Mouse (Mus musculus) gastrocnemius, postnatal 4 days (tissue): Measurements from ENCODE around the gene Speer4f2. TPM values are rescaled to one million over a fixed set of nuclear protein-coding genes. Genes with fewer than 3 reads are reported as not detected.
"Not testable (repeated sequence)": the region's sequence is repeated elsewhere in the genome, so short reads cannot be mapped to it uniquely, and the experiment has no call there.

Source experiments
- DNase-seq, 2 experiments: peaks; one replicate each; pipeline ENCODE4 v3.0.0; 2021 to 2022; ENCODE audit warnings: low spot score in 2 of 2, mixed read lengths in 2 of 2
- long read RNA-seq, 2 experiments: library from polyadenylated mRNA; stranded (forward); transcript quantifications; one replicate each; pipeline ENCODE4 v2.0.0; 2021
- total RNA-seq, 2 experiments: library from RNA; stranded (reverse); gene quantifications; 2 replicates each; pipeline ENCODE4 v1.2.3; 2021

Gene Speer4f2
- not detected for total RNA-seq
- long read RNA-seq, experiment 1: 0 reads
- long read RNA-seq, experiment 2: 0 reads

DNA sequence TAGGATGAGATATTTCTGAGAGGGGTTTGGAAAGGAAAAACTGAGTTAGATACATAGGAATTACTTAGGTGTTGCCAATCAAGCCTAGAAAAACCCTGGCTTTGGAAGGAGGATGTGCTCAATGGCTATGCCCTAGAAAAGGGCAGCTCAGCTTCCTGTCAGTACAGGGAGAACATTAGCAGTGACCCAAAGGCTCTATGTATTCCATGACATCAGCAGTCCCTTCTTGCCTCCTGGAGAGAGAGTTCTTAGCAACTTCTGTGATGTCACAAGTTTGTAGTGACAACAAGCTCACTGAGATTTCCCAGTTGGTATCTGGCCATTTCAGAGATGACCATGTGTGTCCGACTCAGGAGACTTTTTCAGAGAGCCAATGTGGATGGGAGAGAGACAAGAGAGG lies at the start of gene Speer4f2:
Speer4f2 (plus strand) TSS at position 301 of the 400 bp plus-strand sequence.
- not testable (repeated sequence) for DNase-seq

- no peak for DNase-seq
Observed at GRCm38 (mm10) chr5:17328946-17329566, 43.9 kb upstream of the Speer4f2 start.

GRCm38 (mm10) chr5:17334836-17335235 lies 38.1 kb upstream of the Speer4f2 start:
- DNase-seq: no peak

DNA sequence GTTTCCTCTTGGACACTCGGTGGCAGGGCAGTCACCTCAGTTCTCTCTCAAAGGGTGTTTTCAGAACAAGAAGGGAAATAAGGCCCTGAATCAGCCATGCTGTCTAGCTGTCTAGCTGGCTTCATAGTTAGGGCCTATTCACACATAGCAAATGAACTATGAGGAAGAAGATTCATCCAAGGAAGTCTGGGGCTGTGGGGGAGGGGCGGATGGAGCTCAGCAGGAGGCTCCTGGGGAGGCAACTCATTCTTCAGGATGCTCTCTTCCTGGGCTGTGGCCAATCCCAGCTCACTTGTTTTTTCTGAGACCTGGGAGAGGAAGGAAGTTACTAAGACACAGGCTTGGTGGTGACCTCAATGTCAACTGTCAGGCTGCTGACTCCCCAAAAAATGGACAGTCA lies 27.2 kb upstream of the Speer4f2 start:
- DNase-seq: not testable (repeated sequence)

DNA sequence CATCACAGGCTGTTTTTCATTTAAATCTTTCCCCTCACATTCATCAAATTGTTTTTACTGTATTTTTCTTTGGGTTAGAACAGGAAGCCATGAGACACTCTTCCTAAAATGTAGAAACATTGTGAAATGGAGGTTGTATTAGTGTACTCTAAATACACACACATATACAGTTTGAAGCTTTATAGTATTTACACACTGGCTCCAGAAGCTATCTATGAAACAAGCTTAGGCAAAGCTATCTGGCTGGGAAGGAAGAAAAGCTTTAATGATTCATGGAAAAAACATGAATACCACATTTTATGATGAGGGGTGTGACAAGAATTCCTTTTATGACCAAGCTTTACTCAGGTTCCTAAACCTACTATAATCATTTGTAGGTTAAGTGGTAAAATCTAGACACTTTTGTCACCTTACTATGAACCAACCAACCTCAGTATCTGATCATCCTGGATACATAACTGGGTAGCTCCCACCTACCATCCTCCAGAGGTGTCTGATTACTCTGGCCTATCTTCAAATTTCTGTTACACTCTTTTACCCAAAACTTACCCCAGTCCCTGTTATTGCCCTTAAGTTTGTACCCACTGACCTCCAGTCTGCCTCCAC lies 13.5 kb upstream of the Speer4f2 start:
- DNase-seq: no peak

GRCm38 (mm10) chr5:17389926-17390325 lies 16.9 kb downstream of the Speer4f2 start:
- no peak for DNase-seq

GRCm38 (mm10) chr5:17391207-17391606 lies 18.2 kb downstream of the Speer4f2 start:
- no peak for DNase-seq

GRCm38 (mm10) chr5:17400571-17400970 lies 27.6 kb downstream of the Speer4f2 start:
- no peak for DNase-seq

DNA sequence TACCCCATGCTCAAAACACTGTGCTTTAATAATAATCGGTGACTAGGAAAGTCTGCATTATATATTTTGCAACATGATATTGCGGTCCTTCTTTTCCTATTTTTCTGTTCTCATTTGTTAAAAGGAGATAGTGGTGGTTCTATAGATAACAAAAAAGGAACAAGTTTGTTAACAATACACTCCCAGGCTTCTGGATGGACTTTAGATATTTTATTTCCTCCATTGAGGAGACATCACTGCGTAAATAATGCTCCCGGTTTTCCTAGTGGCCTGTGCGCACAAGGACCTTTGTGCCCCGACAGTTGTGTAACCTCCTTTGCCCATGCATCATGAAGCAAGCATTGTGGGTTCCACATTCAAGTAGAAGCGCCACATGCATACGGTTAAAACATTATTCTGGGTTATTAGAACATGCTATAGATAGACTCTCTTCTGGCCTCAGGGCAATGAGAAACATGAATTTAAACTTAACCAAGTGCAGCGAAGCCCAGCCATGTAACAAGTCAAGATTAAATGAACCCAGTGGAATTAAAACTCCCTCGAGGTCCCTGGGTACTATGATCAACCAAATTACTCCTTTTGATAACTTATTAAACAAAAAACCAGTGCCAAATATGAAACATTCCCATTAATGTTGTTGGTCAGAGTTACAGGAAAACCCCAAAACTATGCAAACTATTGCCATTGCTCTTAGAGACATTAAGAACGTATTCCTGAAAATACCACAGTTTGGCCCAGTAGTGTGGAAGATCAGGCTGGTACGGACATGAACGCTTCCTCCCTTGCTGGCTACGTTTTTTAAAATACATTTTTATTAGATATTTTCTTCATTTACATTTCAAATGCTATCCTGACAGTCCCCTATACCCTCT lies 28.5 kb downstream of the Speer4f2 start:
- DNase-seq: no peak

GRCm38 (mm10) chr5:17402330-17403125 lies 29.5 kb downstream of the Speer4f2 start:
- no peak for DNase-seq

GRCm38 (mm10) chr5:17403584-17403983 lies 30.6 kb downstream of the Speer4f2 start:
- no peak for DNase-seq

DNA sequence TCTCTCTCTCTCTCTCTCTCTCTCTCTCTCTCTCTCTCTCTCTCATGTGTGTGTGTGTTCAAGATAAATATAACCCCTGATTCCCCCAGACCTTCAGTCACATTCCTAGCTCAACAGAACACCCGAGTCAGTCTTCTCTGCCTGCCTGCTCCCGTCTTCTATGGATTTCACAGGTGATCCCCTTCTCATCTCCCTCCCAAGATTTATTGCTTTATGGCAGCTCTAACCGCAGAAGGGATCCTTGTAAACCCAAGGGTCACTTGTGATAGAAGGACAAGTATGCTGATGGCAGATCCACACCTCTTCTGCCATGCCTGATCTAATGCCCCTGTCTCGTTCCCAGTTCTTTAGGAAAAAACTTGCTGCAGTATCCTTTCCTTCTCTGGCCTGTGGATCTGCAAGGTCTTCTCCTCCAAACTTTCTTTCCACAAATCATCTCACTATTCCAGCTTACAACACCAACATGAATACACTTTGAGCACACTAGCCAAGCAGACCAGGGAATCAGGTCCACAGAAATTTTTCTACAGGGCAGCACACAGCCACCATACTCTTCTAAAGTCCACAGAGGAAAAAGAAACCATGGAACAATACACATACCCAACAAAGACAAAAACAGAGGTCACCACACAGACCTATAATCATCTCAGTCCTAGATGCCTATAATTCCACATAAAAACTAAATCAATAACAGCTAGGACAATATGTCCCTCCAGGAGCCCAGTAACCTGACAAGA lies 36.1 kb downstream of the Speer4f2 start:
- no peak for DNase-seq

GRCm38 (mm10) chr5:17417201-17417600 lies 44.2 kb downstream of the Speer4f2 start:
- no peak for DNase-seq

GRCm38 (mm10) chr5:17419215-17419820 lies 46.3 kb downstream of the Speer4f2 start:
- no peak for DNase-seq

DNA sequence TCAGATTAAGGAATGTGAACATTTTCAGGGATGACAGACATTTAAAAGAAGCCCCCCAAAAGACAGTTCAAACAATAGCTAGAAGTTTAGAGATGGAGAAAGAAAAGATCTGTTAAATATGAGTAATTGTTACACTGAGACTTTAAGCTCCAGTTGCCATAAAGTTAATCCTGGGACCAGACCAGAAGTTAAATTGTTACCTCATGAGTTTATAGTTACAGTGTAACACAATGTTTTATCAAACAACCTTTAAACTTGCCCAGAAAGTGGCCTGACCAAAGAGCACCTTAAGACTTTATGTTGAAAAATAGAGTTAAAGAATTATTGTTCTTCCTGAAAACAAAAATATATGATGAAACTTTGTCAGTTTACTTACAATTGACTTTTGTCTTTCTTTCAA lies 46.9 kb downstream of the Speer4f2 start:
- no peak for DNase-seq

DNA sequence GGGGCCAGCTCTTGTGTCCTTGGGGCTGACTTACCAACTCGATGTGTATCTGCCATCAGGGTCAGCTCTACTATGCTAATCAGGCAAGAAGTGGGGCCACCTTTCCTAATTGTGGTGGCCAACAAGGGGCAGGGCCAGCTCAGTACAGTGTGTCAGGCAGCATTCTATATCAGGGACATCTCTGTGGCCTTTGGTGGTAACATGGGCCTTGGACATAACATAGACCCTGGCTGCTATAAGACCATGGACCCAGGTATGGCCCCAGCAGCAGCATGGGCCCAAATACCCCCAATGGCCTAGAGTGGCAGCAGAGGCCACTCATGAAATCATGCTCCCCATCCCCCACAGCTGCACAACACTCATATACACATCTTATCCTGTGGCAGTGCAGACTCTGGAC lies 49.2 kb downstream of the Speer4f2 start:
- DNase-seq: no peak

DNA sequence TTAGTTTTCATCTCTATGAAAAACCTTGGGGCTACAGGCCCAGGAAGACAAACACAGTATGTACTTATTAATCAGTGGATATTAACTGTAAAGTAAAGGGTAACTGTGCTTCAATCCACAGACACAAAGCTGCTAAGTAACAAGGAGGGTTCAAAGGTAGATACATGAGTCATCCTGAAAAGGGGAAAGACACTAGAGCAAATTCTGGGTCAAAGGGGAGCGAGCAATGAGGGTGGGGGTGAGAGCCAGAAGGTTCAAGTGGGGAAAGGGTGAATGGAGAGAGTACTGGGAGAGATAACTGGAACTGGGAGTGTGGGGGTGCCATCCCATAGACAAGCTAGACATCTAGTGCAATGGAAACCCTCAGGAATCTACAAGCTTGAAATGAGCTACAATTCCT lies 54.0 kb downstream of the Speer4f2 start:
- no peak for DNase-seq
